Mouse (Mus musculus) G1E (cell line): ENCODE measurements around the gene Ttll8. TPM values are rescaled to one million over a fixed set of nuclear protein-coding genes. Genes with fewer than 3 reads are reported as not detected.

Experiments
- ATAC-seq: 2 replicates; pipeline ENCODE4 v1.8.0; 2016; ENCODE audit warnings: mild to moderate bottlenecking; ENCODE audit not compliant: insufficient number of reproducible peaks, poor library complexity, low FRiP score, severe bottlenecking; ENCODE audit errors: extremely low read depth
- DNase-seq: peaks from one replicate; pipeline ENCODE4 v3.0.0; 2012; ENCODE audit warnings: low spot score
- H3K27me3 ChIP-seq: 2 replicates; pipeline ENCODE4 v1.6.1; 2012; ENCODE audit warnings: mild to moderate bottlenecking, low read length, inconsistent platforms; ENCODE audit not compliant: insufficient read depth
- H3K36me3 ChIP-seq: replicated peaks from 2 replicates; pipeline ENCODE3; 2012; ENCODE audit warnings: mild to moderate bottlenecking, inconsistent platforms
- H3K4me1 ChIP-seq: 2 replicates; pipeline ENCODE4 v1.6.1; 2012; ENCODE audit warnings: low read depth, low read length, inconsistent platforms, mixed read lengths; ENCODE audit not compliant: insufficient read depth
- H3K4me3 ChIP-seq: 2 replicates; pipeline ENCODE4 v1.5.1; 2012; ENCODE audit warnings: low read depth, mild to moderate bottlenecking, inconsistent platforms, low read length, moderate library complexity, mixed read lengths
- H3K9me3 ChIP-seq: replicated peaks from 2 replicates; pipeline ENCODE4 v1.6.1; 2012; ENCODE audit warnings: inconsistent platforms
- CTCF ChIP-seq: IDR thresholded peaks from 2 replicates; pipeline ENCODE4 v1.5.1; 2012; ENCODE audit warnings: low read depth, low read length, inconsistent platforms, mixed read lengths
- GATA1 ChIP-seq: IDR thresholded peaks from 2 replicates; pipeline ENCODE4 v1.6.1; 2012; ENCODE audit warnings: borderline replicate concordance, low read length, inconsistent platforms, mixed read lengths
- GATA2 ChIP-seq: IDR thresholded peaks from 2 replicates; pipeline ENCODE4 v1.6.1; 2012; ENCODE audit warnings: low read depth, low read length, inconsistent platforms, borderline replicate concordance
- POLR2AphosphoS5 ChIP-seq: IDR thresholded peaks from 2 replicates; pipeline ENCODE4 v1.6.1; 2012; ENCODE audit warnings: low read depth, low read length, inconsistent platforms; ENCODE audit not compliant: insufficient replicate concordance
- TAL1 ChIP-seq: conservative IDR thresholded peaks from 2 replicates; pipeline ENCODE4 v1.6.1; 2012; ENCODE audit warnings: low read depth, low read length, inconsistent platforms, mixed read lengths
- polyA plus RNA-seq: library from polyadenylated mRNA; stranded (reverse); fragments of >175 nt; gene quantifications from 2 replicates; pipeline ENCODE4 v1.2.3, GENCODE M21; 2012
- total RNA-seq, 2 experiments: library from RNA; stranded (forward) in 1 of 2; stranded (reverse) in 1 of 2; fragments of 200-1000 nt in 1 of 2; fragments of >200 nt in 1 of 2; fragmentation: Nextera tagmentation in 1 of 2; gene quantifications; 2 replicates each; pipeline ENCODE4 v1.2.3; 2014 to 2017

The Ttll8 gene
- total and polyA plus RNA-seq, 3 experiments, result 0.49 TPM; not detected in 2

DNA sequence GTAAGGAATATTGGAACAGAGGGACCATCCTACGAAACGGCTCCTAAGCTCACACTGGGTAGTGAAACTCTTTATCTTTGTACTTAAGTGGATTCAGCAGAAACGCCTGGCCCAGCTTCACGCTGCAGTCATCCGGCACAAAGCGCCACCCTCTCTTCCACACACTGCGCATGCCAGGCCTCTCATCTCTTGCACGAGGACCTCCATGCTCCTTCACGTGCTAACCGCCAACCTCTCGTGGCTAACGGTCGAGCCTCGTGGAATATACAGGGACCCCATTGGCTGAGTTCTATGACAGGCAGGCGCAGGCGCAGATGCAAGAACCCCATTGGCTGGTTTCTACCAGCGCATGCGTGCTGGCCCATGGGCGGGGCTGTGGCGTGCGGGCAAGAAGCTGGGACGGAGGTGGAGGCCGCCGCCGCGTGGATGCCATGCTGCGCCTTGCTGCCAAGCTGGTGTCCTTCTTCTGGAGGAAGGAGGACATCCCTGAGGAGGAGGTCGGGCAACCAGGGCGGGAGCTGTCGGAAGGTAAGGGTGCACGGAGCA, 28.4 kb upstream of the Ttll8 start, which contains the start of gene Mov10l1:
TSS of gene Mov10l1 (plus strand) at position 376 of the 546 bp plus-strand sequence.
- no peak for ATAC-seq
- H3K4me3 ChIP-seq, result no peak within 1 kb of the TSS
- no peaks in the 10 kb centered on the region for H3K4me1 ChIP-seq
- no peaks in the 10 kb centered on the region for H3K36me3 ChIP-seq
- no peak for TF ChIP-seq TAL1
- TF ChIP-seq GATA2, result no peak
- TF ChIP-seq CTCF, result no peak
- TF ChIP-seq POLR2AphosphoS5, result no peak
- no peak for TF ChIP-seq GATA1
- H3K27me3 ChIP-seq, result no peaks in the 10 kb centered on the region; the same call in 1 of the 2 replicates
- H3K9me3 ChIP-seq, result no peaks in the 10 kb centered on the region
- DNase-seq, result no peak

DNA sequence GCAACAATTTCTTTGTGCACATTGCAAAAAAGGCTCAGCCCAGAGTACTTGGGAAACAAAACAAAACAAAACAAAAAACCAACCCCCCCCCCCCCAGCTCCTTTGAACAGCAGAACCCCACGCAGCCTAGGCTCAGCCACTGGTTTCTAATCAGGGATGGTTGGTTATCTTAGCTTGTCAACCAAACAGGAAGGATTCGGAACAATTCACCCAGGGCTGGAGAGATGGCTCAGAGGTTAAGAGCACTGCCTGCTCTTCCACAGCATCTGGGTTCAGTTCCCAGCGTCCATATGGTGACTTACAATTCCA, 24.9 kb upstream of the Ttll8 start:
- Histone ChIP-seq H3K9me3 (no peaks in the 10 kb centered on the region), H3K27me3 (no peaks in the 10 kb centered on the region; the same call in 1 of the 2 replicates), H3K36me3 (no peaks in the 10 kb centered on the region), H3K4me1 (no peaks in the 10 kb centered on the region), H3K4me3 (no peak overlapping the region)
- DNase-seq (no peak), ATAC-seq (no peak)
- no peak for TF ChIP-seq CTCF
- TF ChIP-seq GATA2, result no peak
- TF ChIP-seq TAL1, result no peak
- no peak for TF ChIP-seq GATA1

DNA sequence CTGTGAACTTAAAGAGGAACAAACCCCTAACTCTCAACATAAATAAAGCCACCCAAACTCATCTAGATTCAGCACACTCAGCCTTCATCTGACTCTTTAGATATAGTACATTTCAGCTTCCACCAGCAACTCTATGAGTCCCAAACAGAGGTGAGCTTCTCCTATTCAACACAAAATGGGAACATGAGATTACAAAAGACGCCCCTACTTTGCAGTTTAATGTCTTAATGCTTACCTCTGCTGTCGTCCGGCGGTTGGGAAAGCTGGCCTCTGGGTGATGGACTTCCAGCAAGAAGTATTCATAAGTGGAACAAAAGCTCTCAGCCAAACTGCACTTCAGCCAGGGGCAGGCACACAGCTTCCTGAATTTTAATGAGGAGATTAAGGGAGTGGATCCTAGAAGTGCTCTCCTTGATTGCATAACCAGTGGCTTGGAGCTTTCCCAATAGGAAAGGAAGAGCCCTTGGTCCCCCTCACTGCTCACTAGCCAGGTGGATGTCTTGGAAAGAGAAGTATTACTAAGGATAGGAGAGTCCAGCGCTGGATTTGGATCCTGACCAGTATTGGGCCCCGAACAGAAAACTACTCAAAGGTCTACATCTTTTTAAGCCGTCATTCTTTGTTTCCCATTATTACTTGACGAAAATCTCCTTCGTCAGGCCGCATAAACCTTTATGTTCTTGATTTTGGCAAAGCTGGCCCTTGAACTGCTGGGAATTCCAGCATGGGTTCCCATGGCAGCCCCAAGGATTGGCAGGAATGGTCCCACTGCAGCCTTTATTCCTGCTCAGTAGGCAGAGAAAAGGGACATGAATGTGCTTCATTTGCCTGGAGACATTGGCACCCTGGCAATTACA, 24.3 kb upstream of the Ttll8 start, which contains the start of gene Mlc1:
TSS of gene Mlc1 (minus strand) at position 727 of the 857 bp plus-strand sequence.
- Histone ChIP-seq H3K4me1 (no peaks in the 10 kb centered on the region), H3K36me3 (no peaks in the 10 kb centered on the region), H3K9me3 (no peaks in the 10 kb centered on the region), H3K27me3 (no peaks in the 10 kb centered on the region; the same call in 1 of the 2 replicates), H3K4me3 (no peak within 1 kb of the TSS)
- no peak for TF ChIP-seq TAL1
- no peak for TF ChIP-seq GATA1
- TF ChIP-seq CTCF, result no peak
- TF ChIP-seq POLR2AphosphoS5, result no peak
- TF ChIP-seq GATA2, result no peak
- ATAC-seq (no peak), DNase-seq (no peak)

DNA sequence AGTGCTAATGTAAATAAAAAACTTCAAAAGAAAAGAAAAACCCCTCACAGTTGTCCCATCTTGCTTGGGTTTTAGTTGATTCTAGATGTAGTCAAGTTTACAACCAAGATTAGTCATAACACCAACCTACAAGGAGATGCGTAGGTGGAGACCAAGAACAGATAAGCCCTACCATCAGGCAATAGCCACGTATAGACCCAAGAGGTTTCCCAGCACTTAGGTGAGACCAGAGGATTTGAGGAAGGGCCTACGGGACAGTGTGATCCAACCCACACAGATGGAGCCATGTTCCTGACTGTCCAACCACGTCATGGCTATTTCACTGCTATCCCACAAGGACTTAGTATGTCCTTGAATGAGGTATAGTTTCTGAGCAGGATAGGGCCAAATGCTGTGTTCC, 18.1 kb upstream of the Ttll8 start:
- no peak for ATAC-seq
- Histone ChIP-seq H3K9me3 (no peaks in the 10 kb centered on the region), H3K4me3 (no peak overlapping the region), H3K4me1 (no peaks in the 10 kb centered on the region), H3K27me3 (no peaks in the 10 kb centered on the region), H3K36me3 (no peaks in the 10 kb centered on the region)
- no peak for DNase-seq
- no peak for TF ChIP-seq GATA1
- no peak for TF ChIP-seq TAL1
- TF ChIP-seq GATA2, result no peak
- TF ChIP-seq CTCF, result no peak
- TF ChIP-seq POLR2AphosphoS5, result no peak

DNA sequence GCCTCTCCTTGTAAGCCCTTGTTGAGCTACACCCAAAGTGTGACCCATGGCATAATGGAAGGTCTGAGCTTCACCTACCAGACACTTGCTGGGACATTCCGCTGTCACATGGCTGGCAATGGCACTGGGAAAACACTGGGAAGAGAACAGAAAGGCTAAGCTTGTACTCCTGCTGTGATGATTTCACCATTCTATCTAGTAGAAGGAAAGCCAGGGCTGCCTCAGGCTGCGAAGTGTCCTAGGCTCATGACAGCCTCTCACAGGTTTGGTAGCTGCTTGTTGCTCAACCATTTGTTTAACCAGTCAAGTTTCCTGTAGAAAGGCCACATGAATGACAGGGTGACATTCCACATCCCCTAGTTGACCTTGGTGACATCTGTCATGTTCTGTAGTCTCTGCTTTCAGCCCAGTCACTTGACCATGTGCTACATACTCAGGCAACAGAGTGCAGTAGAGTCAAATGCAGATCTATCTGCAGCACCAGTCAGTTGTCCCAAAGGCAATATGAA, 9.9 kb upstream of the Ttll8 start:
- ATAC-seq, result no peak
- no peaks in the 10 kb centered on the region for H3K9me3 ChIP-seq
- H3K4me3 ChIP-seq, result no peak overlapping the region
- no peaks in the 10 kb centered on the region for H3K36me3 ChIP-seq
- TF ChIP-seq GATA1 (no peak), POLR2AphosphoS5 (no peak), TAL1 (no peak), CTCF (no peak), GATA2 (no peak)
- no peaks in the 10 kb centered on the region for H3K4me1 ChIP-seq
- no peaks in the 10 kb centered on the region for H3K27me3 ChIP-seq
- no peak for DNase-seq

DNA sequence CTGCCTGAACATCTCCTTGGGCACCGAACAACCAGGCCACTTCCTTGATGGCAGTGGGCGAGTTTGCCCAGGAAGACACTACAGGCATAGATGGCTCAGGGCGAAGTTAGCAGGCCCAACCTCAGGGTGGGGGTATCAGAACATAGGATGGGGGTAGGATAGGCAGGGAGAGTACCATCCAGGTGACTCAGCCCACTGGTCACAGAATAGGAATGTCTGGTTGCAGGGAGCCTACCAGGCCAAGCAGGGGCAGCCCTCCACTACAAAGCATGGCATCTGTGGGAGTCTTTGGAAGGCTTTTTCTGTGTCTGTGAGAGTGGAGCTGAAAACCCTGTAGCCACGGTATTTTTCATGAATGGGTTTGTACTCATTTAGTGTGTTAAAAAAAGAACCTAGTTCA, 3.3 kb upstream of the Ttll8 start:
- Histone ChIP-seq H3K4me1 (no peaks in the 10 kb centered on the region), H3K9me3 (no peaks in the 10 kb centered on the region), H3K27me3 (no peaks in the 10 kb centered on the region; the same call in 1 of the 2 replicates), H3K4me3 (no peak overlapping the region), H3K36me3 (no peaks in the 10 kb centered on the region)
- no peak for ATAC-seq
- TF ChIP-seq GATA1, result no peak
- no peak for TF ChIP-seq GATA2
- no peak for TF ChIP-seq CTCF
- TF ChIP-seq TAL1, result no peak
- TF ChIP-seq POLR2AphosphoS5, result no peak
- no peak for DNase-seq
